Comparison of ENCODE assay signal across 23 mouse cellular contexts in the genomic region with DNA sequence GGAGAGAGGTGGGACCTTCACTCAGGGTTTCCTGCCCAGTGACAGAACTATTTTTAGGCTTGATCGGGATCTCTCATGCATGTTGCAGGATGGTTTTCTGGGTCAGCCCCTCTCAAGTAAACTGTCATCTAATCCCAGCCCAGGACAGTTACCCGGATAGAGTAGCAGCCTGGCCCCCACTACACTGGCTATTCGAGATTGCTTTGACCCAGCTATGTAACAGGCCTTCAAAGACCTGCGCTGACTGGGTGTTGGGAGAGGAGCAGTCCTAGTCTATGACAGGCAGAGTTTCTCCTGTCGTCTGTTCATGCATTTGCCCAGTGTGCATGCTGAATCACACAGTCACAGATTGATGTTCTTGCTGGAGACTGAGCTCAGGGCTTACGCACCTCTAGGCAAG.
A peak's percentile ranks its signal among the peaks of the same experiment; 100 is the strongest.
DNase-seq lines count a peak whose midpoint lies in the region; ATAC-seq lines count a peak whose summit lies in the region.
"Had no signal": no experiment of that assay in that cellular context is flagged by ENCODE, and none has a peak within 500 bp of the region (broad histone marks: within the 10 kb centered on the region; RNA-seq: fewer than 3 reads in every experiment).

No protein-coding gene starts in this region.

- 54% methylated on average over 6 of the region's 6 CpGs for WGBS in kidney, embryonic 14.5 days
- 78% methylated on average over 6 of the region's 6 CpGs for WGBS in limb, embryonic 10.5 days

- H3K4me3 ChIP-seq in kidney, embryonic 14.5 days (ENCODE audit: low read length), result no peak overlapping the region
- H3K4me3 ChIP-seq in limb, embryonic 10.5 days, result no peak overlapping the region
- H3K4me3 ChIP-seq: embryonic facial prominence, embryonic 15.5 days; erythroblast, embryonic 14.5 days; forebrain, embryonic 10.5 days; heart, embryonic 12.5 days; hindbrain, embryonic 12.5 days had no signal

- H3K27ac ChIP-seq in kidney, embryonic 14.5 days (ENCODE audit: low read depth, low read length), result peak overlapping the region; percentile 56; the same call in 1 of the 2 replicates
- H3K27ac ChIP-seq in limb, embryonic 10.5 days, result peak overlapping the region; percentile 27; the same call in 1 of the 2 replicates
- H3K27ac ChIP-seq: embryonic facial prominence, embryonic 15.5 days; forebrain, embryonic 10.5 days; hindbrain, embryonic 12.5 days had no signal

- no peaks in the 10 kb centered on the region for H3K36me3 ChIP-seq in kidney, embryonic 14.5 days (ENCODE audit: control insufficient read depth, insufficient read depth, low read length)
- H3K36me3 ChIP-seq in limb, embryonic 10.5 days, result no peaks in the 10 kb centered on the region
- H3K36me3 ChIP-seq: embryonic facial prominence, embryonic 15.5 days; forebrain, embryonic 10.5 days; heart, embryonic 12.5 days; hindbrain, embryonic 12.5 days had no signal

- peak; percentile 15 to 32 for DNase-seq in adrenal gland, postnatal 36 days
- no peak for DNase-seq in adrenal gland, adult 8-10 months
- DNase-seq in kidney, adult 8-10 months, result no peak
- peak; percentile 35 for DNase-seq in gastrocnemius, postnatal 14 days
- DNase-seq in limb, embryonic 10.5 days (ENCODE audit: low spot score), result no peak
- no peak for DNase-seq in MN1 (ENCODE audit: low spot score)
- DNase-seq in heart, postnatal 10 days, result no peak
- DNase-seq: cerebellum, adult 11 months; cerebellum, adult 8-10 months; cerebellum, postnatal 14 days; embryo, embryonic 11 days; heart, postnatal 36 days had no signal

- 0 out of 2 replicates have a peak, but pooled peaks cover 3% of the 10 kb centered on the region for H3K4me1 ChIP-seq in kidney, embryonic 14.5 days (ENCODE audit: control insufficient read depth, insufficient read depth, low read length)
- H3K4me1 ChIP-seq in limb, embryonic 10.5 days, result peaks cover 16% of the 10 kb centered on the region
- H3K4me1 ChIP-seq: embryonic facial prominence, embryonic 15.5 days; hindbrain, embryonic 12.5 days had no signal

- H3K9ac ChIP-seq in kidney, embryonic 14.5 days (ENCODE audit: low read depth, low read length), result no peak overlapping the region
- H3K9ac ChIP-seq: embryonic facial prominence, embryonic 15.5 days; heart, embryonic 12.5 days; hindbrain, embryonic 12.5 days had no signal

- intact Hi-C loops in gastrocnemius, postnatal 14 days (cut with DNase I; ENCODE audit: low total_unique reads), result no loop called here
- intact Hi-C loops in heart, postnatal 10 days (cut with DNase I), result no loop called here

- H3K4me2 ChIP-seq in kidney, embryonic 14.5 days (replicated peaks; ENCODE audit: low read depth, low read length), result no peak overlapping the region
- H3K4me2 ChIP-seq: embryonic facial prominence, embryonic 15.5 days; heart, embryonic 12.5 days; hindbrain, embryonic 12.5 days had no signal

- peak; percentile 56; the same call in 1 of the 2 replicates for ATAC-seq in kidney, embryonic 14.5 days (ENCODE audit: low FRiP score, low TSS enrichment)
- ATAC-seq: forebrain, embryonic 14.5 days; hindbrain, embryonic 16.5 days; inflammation-experienced regulatory T-cells, adult 6 months; intestine, postnatal 0 days had no signal

- H3K9me3 ChIP-seq in kidney, embryonic 14.5 days (ENCODE audit: control insufficient read depth, low read length), result peaks cover 4% of the 10 kb centered on the region
- no peaks in the 10 kb centered on the region for H3K9me3 ChIP-seq in limb, embryonic 10.5 days (replicated peaks)
- H3K9me3 ChIP-seq: embryonic facial prominence, embryonic 15.5 days; heart, embryonic 12.5 days had no signal

- H3K27me3 ChIP-seq in kidney, embryonic 14.5 days (ENCODE audit: control insufficient read depth, insufficient read depth, low read length), result no peaks in the 10 kb centered on the region
- H3K27me3 ChIP-seq in limb, embryonic 10.5 days (ENCODE audit: low read depth, poor library complexity, severe bottlenecking), result no peaks in the 10 kb centered on the region
- H3K27me3 ChIP-seq: CH12.LX; embryonic facial prominence, embryonic 15.5 days; heart, embryonic 12.5 days; hindbrain, embryonic 12.5 days had no signal

Comparison
In these comparisons a context has a peak if more than half of its experiments do, and no peak if none do; other contexts are left out.
1. DNase-seq: peak in adrenal gland, postnatal 36 days (2 of 2) and gastrocnemius, postnatal 14 days (single experiment); none in adrenal gland, adult 8-10 months (single experiment), kidney, adult 8-10 months (0 of 2), limb, embryonic 10.5 days (single experiment), MN1 (single experiment) and heart, postnatal 10 days (0 of 2).